Mouse (Mus musculus) liver, embryonic 16.5 days (tissue): ENCODE measurements around the gene Hmgn3. TPM values are rescaled to one million over a fixed set of nuclear protein-coding genes. Genes with fewer than 3 reads are reported as not detected.

Experiments
- ATAC-seq: fragments of 200-750 bp; cut with Nextera tagmentation; 2 replicates; pipeline ENCODE4 v1.8.0; 2017; ENCODE audit warnings: low read depth, mild to moderate bottlenecking, moderate number of reproducible peaks, moderate library complexity
- H3K27ac ChIP-seq: fragments of 300-500 bp; sonication (generic); 2 replicates; pipeline ENCODE4 v1.5.1; 2014; ENCODE audit warnings: mild to moderate bottlenecking, low read length
- H3K27me3 ChIP-seq: fragments of 300-500 bp; sonication (generic); 2 replicates; pipeline ENCODE4 v1.6.1; 2014; ENCODE audit warnings: low read depth, low read length, mixed read lengths; ENCODE audit not compliant: control insufficient read depth, insufficient read depth
- H3K36me3 ChIP-seq: fragments of 300-500 bp; sonication (generic); 2 replicates; pipeline ENCODE4 v1.6.1; 2014; ENCODE audit warnings: mild to moderate bottlenecking; ENCODE audit not compliant: control insufficient read depth, insufficient read depth
- H3K4me1 ChIP-seq: fragments of 300-500 bp; sonication (generic); 2 replicates; pipeline ENCODE4 v1.6.1; 2014; ENCODE audit warnings: low read depth, low read length, mixed read lengths; ENCODE audit not compliant: control insufficient read depth
- H3K4me2 ChIP-seq: fragments of 300-500 bp; sonication (generic); 2 replicates; pipeline ENCODE4 v1.6.1; 2014; ENCODE audit warnings: low read depth, low read length, mixed read lengths
- H3K4me3 ChIP-seq: fragments of 300-500 bp; sonication (generic); 2 replicates; pipeline ENCODE4 v1.5.1; 2014; ENCODE audit warnings: low read depth, mild to moderate bottlenecking, low read length
- H3K9ac ChIP-seq: fragments of 300-500 bp; sonication (generic); 2 replicates; pipeline ENCODE4 v1.6.1; 2014; ENCODE audit warnings: low read depth, low read length
- H3K9me3 ChIP-seq: fragments of 300-500 bp; sonication (generic); replicated peaks from 2 replicates; pipeline ENCODE4 v1.6.1; 2016; ENCODE audit warnings: low read length; ENCODE audit not compliant: control insufficient read depth
- WGBS: fragments of 180-500 bp; shearing (Covaris S2); extraction: QIAGEN DNeasy Blood & Tissue Kit; methylation state at CpG from one replicate; pipeline ENCODE4 v1.1.7; 2014; ENCODE audit not compliant: insufficient replicate concordance; 5-methylcytosine and 5-hydroxymethylcytosine counted together
- polyA plus RNA-seq: library from polyadenylated mRNA; unstranded; fragments of >200 nt; fragmentation: Nextera tagmentation; extraction: Ambion mirVana; gene quantifications from 2 replicates; pipeline ENCODE4 v1.2.1, GENCODE M21; 2015

Hmgn3 gene
- polyA plus RNA-seq, 1 experiment from 2014 or later: 2.9 TPM

- no peak overlapping the region for H3K9ac ChIP-seq
- H3K4me2 ChIP-seq: no peak overlapping the region
- H3K27ac ChIP-seq: no peak overlapping the region
- H3K27me3 ChIP-seq: no peaks in the 10 kb centered on the region
- no peaks in the 10 kb centered on the region for H3K36me3 ChIP-seq
- WGBS: 59% methylated on average over 7 of the region's 7 CpGs
- no peaks in the 10 kb centered on the region for H3K4me1 ChIP-seq
- no peak for ATAC-seq
- no peaks in the 10 kb centered on the region for H3K9me3 ChIP-seq
- H3K4me3 ChIP-seq: no peak overlapping the region
Observed at GRCm38 (mm10) chr9:83117486-83117885, 29.0 kb downstream of the Hmgn3 start.

GRCm38 (mm10) chr9:83116774-83117474, 29.6 kb downstream of the Hmgn3 start:
- Histone ChIP-seq H3K27me3 (no peaks in the 10 kb centered on the region), H3K4me1 (no peaks in the 10 kb centered on the region), H3K4me2 (no peak overlapping the region), H3K9ac (no peak overlapping the region), H3K4me3 (no peak overlapping the region), H3K9me3 (no peaks in the 10 kb centered on the region), H3K36me3 (no peaks in the 10 kb centered on the region), H3K27ac (no peak overlapping the region)
- no peak for ATAC-seq
- 76% methylated on average over 15 of the region's 15 CpGs for WGBS

GRCm38 (mm10) chr9:83115676-83116075, 30.8 kb downstream of the Hmgn3 start:
- H3K9ac ChIP-seq: no peak overlapping the region
- H3K9me3 ChIP-seq: no peaks in the 10 kb centered on the region
- no peaks in the 10 kb centered on the region for H3K4me1 ChIP-seq
- no peaks in the 10 kb centered on the region for H3K27me3 ChIP-seq
- H3K4me2 ChIP-seq: no peak overlapping the region
- H3K4me3 ChIP-seq: no peak overlapping the region
- WGBS: 66% methylated on average over 2 of the region's 2 CpGs
- H3K27ac ChIP-seq: no peak overlapping the region
- H3K36me3 ChIP-seq: no peaks in the 10 kb centered on the region
- no peak for ATAC-seq

GRCm38 (mm10) chr9:83113800-83114217, 32.7 kb downstream of the Hmgn3 start:
- WGBS: 53% methylated on average over 10 of the region's 10 CpGs
- Histone ChIP-seq H3K27ac (no peak overlapping the region), H3K4me1 (no peaks in the 10 kb centered on the region), H3K4me3 (no peak overlapping the region), H3K4me2 (no peak overlapping the region), H3K36me3 (no peaks in the 10 kb centered on the region), H3K9ac (no peak overlapping the region), H3K9me3 (no peaks in the 10 kb centered on the region), H3K27me3 (no peaks in the 10 kb centered on the region)
- ATAC-seq: no peak

GRCm38 (mm10) chr9:83112305-83112768, 34.1 kb downstream of the Hmgn3 start:
- 33% methylated on average over 9 of the region's 9 CpGs for WGBS
- ATAC-seq: no peak

GRCm38 (mm10) chr9:83111789-83112188, 34.7 kb downstream of the Hmgn3 start:
- Histone ChIP-seq H3K4me1 (no peaks in the 10 kb centered on the region), H3K4me3 (no peak overlapping the region), H3K9me3 (no peaks in the 10 kb centered on the region), H3K4me2 (no peak overlapping the region), H3K9ac (no peak overlapping the region), H3K36me3 (no peaks in the 10 kb centered on the region), H3K27me3 (no peaks in the 10 kb centered on the region), H3K27ac (no peak overlapping the region)
- WGBS: 69% methylated on average over 3 of the region's 3 CpGs
- no peak for ATAC-seq

More at GRCm38 (mm10) chr9:83112305-83112768, 34.1 kb downstream of the Hmgn3 start:
- no peaks in the 10 kb centered on the region for H3K9me3 ChIP-seq
- no peaks in the 10 kb centered on the region for H3K36me3 ChIP-seq
- no peaks in the 10 kb centered on the region for H3K4me1 ChIP-seq
- no peak overlapping the region for H3K27ac ChIP-seq
- no peak overlapping the region for H3K9ac ChIP-seq
- H3K4me3 ChIP-seq: no peak overlapping the region
- no peaks in the 10 kb centered on the region for H3K27me3 ChIP-seq
- no peak overlapping the region for H3K4me2 ChIP-seq

GRCm38 (mm10) chr9:83111117-83111686, 35.3 kb downstream of the Hmgn3 start:
- Histone ChIP-seq H3K9ac (no peak overlapping the region), H3K36me3 (no peaks in the 10 kb centered on the region), H3K9me3 (no peaks in the 10 kb centered on the region), H3K4me2 (no peak overlapping the region), H3K27ac (no peak overlapping the region), H3K4me1 (no peaks in the 10 kb centered on the region), H3K27me3 (no peaks in the 10 kb centered on the region), H3K4me3 (no peak overlapping the region)
- WGBS: 63% methylated on average over 9 of the region's 9 CpGs
- no peak for ATAC-seq

GRCm38 (mm10) chr9:83110406-83111116, 35.9 kb downstream of the Hmgn3 start:
- no peak for ATAC-seq
- WGBS: 67% methylated on average over 9 of the region's 9 CpGs
- Histone ChIP-seq H3K9me3 (no peaks in the 10 kb centered on the region), H3K27ac (no peak overlapping the region), H3K36me3 (no peaks in the 10 kb centered on the region), H3K4me1 (no peaks in the 10 kb centered on the region), H3K9ac (no peak overlapping the region), H3K27me3 (no peaks in the 10 kb centered on the region), H3K4me2 (no peak overlapping the region), H3K4me3 (no peak overlapping the region)

GRCm38 (mm10) chr9:83109705-83110104, 36.8 kb downstream of the Hmgn3 start:
- Histone ChIP-seq H3K4me1 (no peaks in the 10 kb centered on the region), H3K4me2 (no peak overlapping the region), H3K27me3 (no peaks in the 10 kb centered on the region), H3K36me3 (no peaks in the 10 kb centered on the region), H3K4me3 (no peak overlapping the region), H3K9me3 (no peaks in the 10 kb centered on the region), H3K9ac (no peak overlapping the region), H3K27ac (no peak overlapping the region)
- 73% methylated on average over 6 of the region's 6 CpGs for WGBS
- ATAC-seq: no peak
